Mouse (Mus musculus) thymus, adult 2 months (tissue): Measurements from ENCODE around the gene Galc. TPM values are rescaled to one million over a fixed set of nuclear protein-coding genes. Genes with fewer than 3 reads are reported as not detected.

Source experiments
- DNase-seq: peaks from one replicate; pipeline ENCODE4 v3.0.0; 2021
- H3K27ac ChIP-seq: fragments of 200-500 bp; 2 replicates; pipeline ENCODE4 v1.5.1; 2012; ENCODE audit warnings: low read length, control low read depth; ENCODE audit not compliant: control insufficient read depth, insufficient read depth
- H3K27me3 ChIP-seq: fragments of 200-500 bp; 2 replicates; pipeline ENCODE4 v1.6.1; 2012; ENCODE audit warnings: mild to moderate bottlenecking, low read length, moderate library complexity, mixed read lengths; ENCODE audit not compliant: control insufficient read depth, insufficient read depth
- H3K36me3 ChIP-seq: fragments of 200-500 bp; 2 replicates; pipeline ENCODE4 v1.6.1; 2012; ENCODE audit warnings: mild to moderate bottlenecking, low read length, moderate library complexity; ENCODE audit not compliant: control insufficient read depth, insufficient read depth
- H3K4me1 ChIP-seq: fragments of 200-500 bp; replicated peaks from 2 replicates; pipeline ENCODE4 v1.6.1; 2012; ENCODE audit warnings: low read length; ENCODE audit not compliant: control insufficient read depth, insufficient read depth
- H3K4me3 ChIP-seq: fragments of 200-500 bp; 2 replicates; pipeline ENCODE4 v1.5.1; 2012; ENCODE audit warnings: mild to moderate bottlenecking, low read length, control low read depth, moderate library complexity; ENCODE audit not compliant: control insufficient read depth, insufficient read depth
- CTCF ChIP-seq: fragments of 200-500 bp; IDR thresholded peaks from 2 replicates; pipeline ENCODE4 v1.5.1; 2012; ENCODE audit warnings: mild to moderate bottlenecking, control low read depth, low read length, moderate library complexity, borderline replicate concordance; ENCODE audit not compliant: control insufficient read depth, poor library complexity, insufficient read depth; ENCODE audit errors: extremely low read depth
- POLR2A ChIP-seq: fragments of 200-500 bp; IDR thresholded peaks from 2 replicates; pipeline ENCODE4 v1.6.1; 2012; ENCODE audit warnings: mild to moderate bottlenecking, low read length, control low read depth, moderate library complexity; ENCODE audit not compliant: control insufficient read depth, poor library complexity, insufficient read depth; ENCODE audit errors: extremely low read depth
- WGBS: fragments of 180-500 bp; shearing (Covaris S2); methylation state at CpG from one replicate; pipeline ENCODE4 v1.1.7; 2018; 5-methylcytosine and 5-hydroxymethylcytosine counted together
- polyA plus RNA-seq: library from polyadenylated mRNA; depleted of rRNA; stranded (reverse); fragments of >200 nt; gene quantifications from 2 replicates; pipeline ENCODE4 v1.2.3, GENCODE M21; 2012

Gene Galc
- polyA plus RNA-seq, 1 experiment: 9.3 TPM

DNA sequence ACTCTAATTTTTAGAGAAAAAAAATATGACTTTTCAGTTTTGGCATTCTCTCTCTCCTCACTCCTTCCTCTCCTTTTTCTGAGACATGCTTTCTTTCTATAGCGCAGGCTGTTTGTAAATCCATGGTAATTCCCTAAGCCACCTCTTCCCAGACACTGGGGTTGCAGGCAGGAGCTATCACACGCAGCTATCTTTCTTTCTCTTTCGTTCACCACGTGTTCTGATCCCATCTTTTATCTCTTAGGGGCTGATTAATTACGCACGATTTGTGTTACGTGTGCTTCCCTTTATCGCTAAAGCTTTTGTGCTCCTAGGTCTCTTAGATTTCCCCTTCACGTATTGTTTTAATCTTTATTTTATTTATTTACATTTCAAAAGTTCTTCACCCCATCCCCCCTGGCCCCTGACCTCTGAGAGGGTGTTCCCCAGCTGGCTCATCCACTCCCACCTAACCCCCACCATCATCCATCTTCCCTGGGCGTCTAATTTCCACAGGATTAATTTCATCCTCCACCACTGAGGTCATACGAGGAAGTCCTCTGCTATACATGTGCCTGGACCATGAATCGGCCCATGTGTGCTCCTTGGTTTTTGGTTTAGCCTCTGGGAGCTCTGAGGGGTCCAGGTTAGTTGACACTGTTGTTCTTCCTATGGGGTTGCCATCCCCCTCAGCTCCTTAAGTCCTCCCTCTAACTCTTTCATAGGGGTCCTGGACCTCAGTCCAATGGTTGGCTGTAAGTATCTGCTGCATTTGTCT lies 11.7 kb upstream of the Galc start:
- Histone ChIP-seq H3K36me3 (peaks cover 6% of the 10 kb centered on the region; the same call in 1 of the 2 replicates), H3K4me1 (peaks cover 13% of the 10 kb centered on the region), H3K4me3 (no peak overlapping the region), H3K27ac (no peak overlapping the region), H3K27me3 (no peaks in the 10 kb centered on the region)
- TF ChIP-seq CTCF (no peak), POLR2A (no peak)
- 14% methylated on average over 12 of the region's 12 CpGs for WGBS
- DNase-seq: no peak

- peak overlapping the region; percentile 83 for H3K27ac ChIP-seq
- no peak for TF ChIP-seq CTCF
- no peak for TF ChIP-seq POLR2A
- H3K36me3 ChIP-seq: no peaks in the 10 kb centered on the region
- H3K4me3 ChIP-seq: peak overlapping the region; percentile 39
- WGBS: 4% methylated on average over 17 of the region's 17 CpGs
- peak; percentile 60 for DNase-seq
- no peaks in the 10 kb centered on the region for H3K27me3 ChIP-seq
- H3K4me1 ChIP-seq: peaks cover 13% of the 10 kb centered on the region
Observed at GRCm38 (mm10) chr12:98269791-98270745, 10.8 kb upstream of the Galc start.

GRCm38 (mm10) chr12:98268441-98269369 lies 9.4 kb upstream of the Galc start, which contains the start of gene Gpr65:
Gpr65 (plus strand) TSS chr12:98268635.
- H3K4me1 ChIP-seq: peaks cover 13% of the 10 kb centered on the region
- TF ChIP-seq POLR2A (no peak), CTCF (no peak)
- H3K4me3 ChIP-seq: peak within 1 kb of the TSS; percentile 37
- no peaks in the 10 kb centered on the region for H3K36me3 ChIP-seq
- WGBS: 9% methylated on average over 13 of the region's 13 CpGs
- H3K27ac ChIP-seq: peak within 1 kb of the TSS; percentile 83
- peak; percentile 39 for DNase-seq
- H3K27me3 ChIP-seq: no peaks in the 10 kb centered on the region

- WGBS: 91% methylated on average over 9 of the region's 9 CpGs
- Histone ChIP-seq H3K27ac (no peak overlapping the region), H3K36me3 (no peaks in the 10 kb centered on the region), H3K4me1 (peaks cover 5% of the 10 kb centered on the region), H3K4me3 (no peak overlapping the region), H3K27me3 (no peaks in the 10 kb centered on the region)
- TF ChIP-seq CTCF (no peak), POLR2A (no peak)
- no peak for DNase-seq
Observed at GRCm38 (mm10) chr12:98265697-98266096, 6.4 kb upstream of the Galc start.

DNA sequence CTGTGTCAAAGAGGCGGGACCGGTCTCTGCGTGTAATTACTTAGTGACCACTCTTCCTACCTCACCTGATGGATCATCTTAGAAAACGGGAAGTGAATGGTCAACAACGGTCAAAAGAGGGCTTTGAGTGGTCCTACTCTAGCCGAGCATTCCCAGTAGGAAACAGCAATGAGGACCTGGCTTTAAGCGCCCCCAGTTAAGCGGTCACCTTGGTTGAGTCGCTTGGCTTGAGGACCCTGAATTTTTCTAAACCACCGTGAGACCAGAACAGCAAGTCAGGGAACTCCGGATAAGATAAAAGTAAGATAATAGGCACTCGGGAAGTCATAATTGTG lies 226 bp upstream of the Galc start:
- H3K36me3 ChIP-seq: no peaks in the 10 kb centered on the region
- 0 out of 2 replicates have a peak, but pooled peaks cover 5% of the 10 kb centered on the region for H3K4me1 ChIP-seq
- no peak for TF ChIP-seq POLR2A
- TF ChIP-seq CTCF: no peak
- WGBS: under 1% methylated on average over 12 of the region's 12 CpGs
- H3K27ac ChIP-seq: no peak overlapping the region
- no peak for DNase-seq
- peak overlapping the region; percentile 76 for H3K4me3 ChIP-seq
- H3K27me3 ChIP-seq: no peaks in the 10 kb centered on the region

- WGBS: 12% methylated on average over 8 of the region's 8 CpGs
- H3K4me1 ChIP-seq: 0 out of 2 replicates have a peak, but pooled peaks cover 5% of the 10 kb centered on the region
- no peaks in the 10 kb centered on the region for H3K27me3 ChIP-seq
Observed at GRCm38 (mm10) chr12:98258371-98258844, 851 bp downstream of the Galc start.

More at GRCm38 (mm10) chr12:98258371-98258844, 851 bp downstream of the Galc start:
- Histone ChIP-seq H3K4me3 (peak overlapping the region; percentile 76), H3K27ac (no peak overlapping the region), H3K36me3 (no peaks in the 10 kb centered on the region)
- peak; percentile 7 for DNase-seq
- no peak for TF ChIP-seq POLR2A
- no peak for TF ChIP-seq CTCF
